Mouse (Mus musculus) embryonic fibroblast, embryonic 13.5 days (primary cell): ENCODE results near the gene Cfap58.

Experiments used
- CTCF ChIP-seq: IDR thresholded peaks from 2 replicates; pipeline ENCODE4 v1.5.1; 2011; ENCODE audit warnings: mild to moderate bottlenecking, control low read depth, low read length, moderate library complexity, borderline replicate concordance; ENCODE audit not compliant: insufficient read depth
- POLR2A ChIP-seq: IDR thresholded peaks from 2 replicates; pipeline ENCODE4 v1.6.1; 2011; ENCODE audit warnings: low read depth, mild to moderate bottlenecking, control low read depth, low read length, moderate library complexity

GRCm38 (mm10) chr19:47918455-47919101, 18.9 kb upstream of the Cfap58 start:
- TF ChIP-seq POLR2A, result no peak
- TF ChIP-seq CTCF, result no peak
